Mouse (Mus musculus): ENCODE results near the gene Bst2.

DNA sequence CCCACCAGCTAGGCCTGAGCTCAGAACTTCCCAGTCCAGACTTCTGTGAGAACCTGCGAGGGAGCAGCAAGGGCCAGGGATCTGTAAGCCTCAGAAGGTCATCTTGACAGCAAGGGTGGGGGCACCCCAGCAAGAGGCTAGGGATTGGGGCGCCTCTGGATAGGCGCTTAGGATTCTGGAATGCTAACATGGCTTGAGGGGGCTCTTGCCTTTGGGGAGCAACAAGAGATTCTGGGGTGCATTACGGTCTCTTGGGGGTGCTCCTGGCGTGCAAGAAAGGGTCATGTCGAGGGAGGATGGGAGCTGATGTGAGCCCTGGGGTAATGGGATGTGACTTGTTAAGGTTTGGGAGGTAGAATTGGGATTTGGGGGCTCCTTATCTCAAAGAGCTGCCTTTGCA lies 31.7 kb upstream of the Bst2 start:
- TF ChIP-seq CTCF (IDR thresholded peaks at IDR 0.05; ENCODE audit: borderline replicate concordance, extremely low read depth, insufficient read depth, insufficient read length) (no peak), POLR2A (IDR thresholded peaks at IDR 0.05; ENCODE audit: borderline replicate concordance, extremely low read depth, insufficient read depth, insufficient read length, poor library complexity, severe bottlenecking) (no peak)

Measured in brain, embryonic 14.5 days (tissue).